16 mouse cellular contexts compared by ENCODE assay signal in the genomic region with DNA sequence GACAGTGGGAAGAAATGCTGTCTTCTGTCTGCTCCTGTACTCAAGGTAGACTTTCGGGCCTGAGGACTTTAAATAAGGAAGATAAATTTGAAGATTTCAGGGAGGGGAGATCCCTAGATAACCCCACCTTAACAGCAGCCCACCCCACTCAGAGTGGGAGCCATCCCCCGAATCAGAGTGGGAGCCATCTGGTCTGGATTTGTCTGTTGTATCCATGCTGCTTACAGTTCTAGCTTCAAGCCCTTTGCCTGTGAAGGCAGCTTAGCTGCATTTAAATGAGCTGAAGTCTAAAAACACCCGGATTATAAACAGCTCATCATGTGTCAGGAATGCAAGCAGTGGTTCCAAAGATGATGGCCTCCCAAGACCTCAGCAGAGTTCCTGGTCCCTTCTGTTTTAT.
"Had no signal": no experiment of that assay in that cellular context is flagged by ENCODE, and none has a peak within 500 bp of the region (broad histone marks: within the 10 kb centered on the region; RNA-seq: fewer than 3 reads in every experiment).

No protein-coding gene starts in this region.

- H3K9me3 ChIP-seq: lung, embryonic 15.5 days; midbrain, embryonic 15.5 days; stomach, embryonic 15.5 days had no signal

- H3K27ac ChIP-seq: lung, embryonic 15.5 days; macrophage; midbrain, embryonic 13.5 days; midbrain, embryonic 15.5 days; neural tube, embryonic 12.5 days; stomach, embryonic 15.5 days; stomach, postnatal 0 days had no signal

- H3K27me3 ChIP-seq: lung, embryonic 15.5 days; midbrain, embryonic 13.5 days; midbrain, embryonic 15.5 days; neural tube, embryonic 12.5 days; stomach, embryonic 15.5 days had no signal

- H3K9ac ChIP-seq: liver, postnatal 0 days; lung, embryonic 15.5 days; midbrain, embryonic 13.5 days; midbrain, embryonic 15.5 days; neural tube, embryonic 12.5 days; stomach, embryonic 15.5 days had no signal

- H3K4me2 ChIP-seq: lung, embryonic 15.5 days; midbrain, embryonic 11.5 days; midbrain, embryonic 13.5 days; midbrain, embryonic 15.5 days; neural tube, embryonic 12.5 days; stomach, embryonic 15.5 days had no signal

- H3K36me3 ChIP-seq: lung, embryonic 15.5 days; midbrain, embryonic 13.5 days; midbrain, embryonic 15.5 days; neural tube, embryonic 12.5 days; stomach, embryonic 15.5 days had no signal

- H3K4me1 ChIP-seq: lung, embryonic 15.5 days; midbrain, embryonic 13.5 days; midbrain, embryonic 15.5 days; neural tube, embryonic 12.5 days; stomach, embryonic 15.5 days had no signal

- H3K4me3 ChIP-seq: lung, embryonic 15.5 days; megakaryocyte, embryonic 14.5 days; midbrain, embryonic 13.5 days; midbrain, embryonic 15.5 days; neural tube, embryonic 12.5 days; stomach, embryonic 15.5 days had no signal

- ATAC-seq: liver, postnatal 0 days; lung, postnatal 0 days; midbrain, embryonic 13.5 days; midbrain, embryonic 15.5 days had no signal

- DNase-seq: liver, postnatal 0 days; lung, adult 2 months; right cerebral cortex, postnatal 14 days; thymus, adult 2 months; thymus, postnatal 25 days; thymus, postnatal 4 days had no signal
